Mouse (Mus musculus) thymus, postnatal 14 days (tissue): Measurements from ENCODE around the gene Keap1.
"Not testable (repeated sequence)": the region's sequence is repeated elsewhere in the genome, so short reads cannot be mapped to it uniquely, and the experiment has no call there.

Experiments used
- DNase-seq: peaks from one replicate; pipeline ENCODE4 v3.0.0; 2021

Gene Keap1

DNA sequence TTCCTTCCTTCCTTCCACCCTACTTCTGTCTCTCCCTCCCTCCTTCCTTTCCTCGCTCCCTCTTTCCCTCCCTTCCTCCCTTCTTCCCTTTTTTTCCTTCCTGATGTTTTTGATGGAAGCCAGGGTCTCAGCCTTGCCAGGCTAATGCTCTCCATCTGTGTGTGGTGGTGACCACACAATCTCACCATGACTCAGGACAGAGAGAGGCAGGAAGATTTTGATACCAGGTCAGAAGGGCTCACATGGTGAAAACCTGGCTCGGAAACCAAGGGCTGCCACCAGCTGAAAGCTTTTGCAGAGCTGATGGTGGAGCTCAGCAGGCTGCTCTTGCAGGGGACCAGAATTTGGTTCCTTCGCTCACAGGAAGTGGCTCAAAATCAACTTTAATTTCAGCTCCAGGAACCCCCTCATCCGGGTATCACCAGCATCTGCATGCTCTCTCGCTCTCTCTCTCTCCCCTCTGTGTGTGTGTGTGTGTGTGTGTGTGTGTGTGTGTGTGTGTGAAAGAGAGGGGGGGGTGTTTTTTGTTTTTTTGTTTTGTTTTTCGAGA, 21.4 kb upstream of the Keap1 start:
- no peak for DNase-seq

GRCm38 (mm10) chr9:21256349-21256748, 17.2 kb upstream of the Keap1 start:
- not testable (repeated sequence) for DNase-seq

DNA sequence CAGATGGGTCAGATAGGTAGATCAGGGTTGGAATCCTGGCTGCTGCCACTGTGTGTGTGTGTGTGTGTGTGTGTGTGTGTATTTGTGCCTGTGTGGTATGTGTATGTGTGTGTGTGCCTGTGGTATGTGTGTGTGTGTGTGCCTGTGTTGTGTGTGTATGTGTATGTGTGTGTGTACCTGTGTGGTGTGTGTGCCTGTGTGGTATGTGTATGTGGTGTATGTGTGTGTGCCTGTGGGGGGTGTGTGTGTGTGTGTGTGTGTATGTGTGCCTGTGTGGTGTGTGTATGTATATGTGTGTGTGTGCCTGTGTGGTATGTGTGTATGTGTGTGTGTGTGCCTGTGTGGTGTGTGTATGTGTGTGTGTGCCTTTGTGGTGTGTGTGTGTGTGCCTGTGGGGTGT, 15.5 kb upstream of the Keap1 start:
- no peak for DNase-seq

DNA sequence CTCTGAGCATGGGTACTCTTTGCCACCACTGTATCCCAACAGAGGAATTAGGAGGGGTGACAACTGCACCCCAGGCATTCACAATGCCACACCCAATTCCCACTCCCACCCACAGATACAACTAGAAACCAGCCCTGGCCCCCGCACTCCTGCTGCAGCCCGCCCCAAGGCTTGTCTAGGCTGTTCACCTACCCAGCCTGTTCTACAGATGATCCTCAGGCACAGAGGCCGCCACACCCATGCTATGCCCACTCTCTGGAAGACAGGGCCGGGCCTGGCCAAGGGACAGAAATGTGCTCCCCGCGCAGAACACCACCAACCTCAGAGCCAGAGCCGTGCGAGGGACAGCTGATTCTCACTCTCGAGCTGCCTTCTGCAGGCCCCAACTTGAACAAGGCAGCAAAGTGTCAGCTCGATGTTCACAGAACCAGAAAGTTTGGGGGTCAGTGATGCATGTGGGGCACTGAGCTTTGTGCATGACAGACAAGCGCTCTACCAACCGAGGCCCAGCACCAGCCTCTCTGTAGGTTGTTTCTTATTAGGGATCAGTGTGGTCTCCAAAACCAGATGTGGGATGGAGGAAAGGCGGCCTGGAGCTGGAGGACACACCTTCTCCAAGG, 12.1 kb upstream of the Keap1 start:
- DNase-seq: no peak

DNA sequence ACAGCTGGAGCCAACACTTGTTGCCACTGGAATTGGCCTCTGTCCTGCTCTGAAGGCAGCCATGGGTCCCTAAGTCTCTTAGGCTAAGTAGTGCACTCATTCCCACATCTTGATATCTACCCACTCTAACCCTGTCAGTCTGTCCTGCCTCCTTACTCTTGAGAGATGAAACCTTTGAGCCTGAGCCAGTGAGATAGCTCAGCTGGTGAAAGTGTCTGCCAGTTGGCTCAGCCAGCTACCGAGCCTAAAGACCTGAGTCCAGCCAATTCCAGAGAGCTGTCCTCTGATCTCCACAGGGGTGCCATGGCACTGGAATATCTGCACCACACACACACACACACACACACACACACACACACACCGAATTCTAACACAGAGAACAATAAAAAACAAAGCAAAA, 11.3 kb upstream of the Keap1 start:
- DNase-seq: no peak

DNA sequence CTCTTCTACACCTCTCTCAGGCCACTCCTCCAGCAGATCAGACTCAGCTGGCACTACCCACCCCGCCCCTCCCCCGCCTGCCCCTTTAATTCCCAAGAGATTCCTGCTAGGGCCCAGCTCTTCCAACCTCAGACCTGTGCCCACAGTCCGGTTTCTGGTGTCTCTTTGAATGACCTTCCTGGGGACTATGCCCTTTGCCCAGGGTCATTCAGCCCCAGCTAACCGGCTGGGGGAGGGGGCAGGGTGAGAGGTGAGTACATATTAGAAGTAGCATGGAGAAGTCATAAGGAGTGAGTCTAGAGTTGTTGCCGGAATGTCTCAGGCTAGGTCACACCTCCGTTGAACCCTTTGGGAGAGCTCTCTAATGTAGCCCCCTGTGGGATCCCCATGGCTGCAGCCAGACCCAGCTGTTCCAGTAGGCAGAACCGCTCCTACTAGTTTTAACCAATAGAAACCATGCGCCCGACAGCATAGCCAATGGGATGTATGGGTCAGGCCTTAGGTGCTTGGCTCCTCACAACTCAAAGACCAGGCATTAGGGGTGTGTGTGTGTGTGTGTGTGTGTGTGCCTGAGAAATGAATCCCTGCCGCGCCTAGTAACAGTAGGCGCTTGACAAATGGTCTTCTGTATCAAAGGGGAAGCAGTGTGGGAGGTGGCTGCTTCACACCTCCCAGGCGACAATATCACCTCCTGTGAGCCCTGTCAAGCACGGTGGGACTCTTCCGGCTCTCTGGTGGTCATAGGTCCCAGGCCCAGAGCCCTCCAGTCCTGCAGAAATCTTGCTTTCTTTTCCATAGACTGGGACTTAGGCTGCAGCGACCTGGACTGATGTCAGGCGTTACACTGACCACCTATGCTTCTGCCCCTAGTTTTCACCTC, 10.7 kb upstream of the Keap1 start:
- DNase-seq: no peak

DNA sequence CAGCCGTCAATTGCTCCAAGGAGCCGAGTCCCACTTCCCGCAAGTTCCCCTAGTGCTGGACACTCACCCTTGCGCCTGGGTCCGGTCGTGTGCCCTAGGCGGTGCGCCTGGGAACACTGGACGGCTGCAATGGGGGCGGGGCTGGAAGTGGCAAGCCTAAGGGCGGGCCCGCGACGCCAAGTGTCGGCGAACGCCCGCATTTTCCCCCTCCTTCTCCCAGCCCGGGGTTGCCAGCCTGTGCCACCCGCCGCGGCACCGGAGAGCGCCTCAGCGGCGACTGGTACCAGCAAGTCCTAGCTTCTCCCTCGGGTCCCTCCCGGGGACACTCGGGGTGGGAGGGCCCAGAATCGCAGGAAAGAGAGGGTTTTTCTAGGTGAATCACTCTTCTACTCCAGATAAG, 9.2 kb upstream of the Keap1 start, which contains the start of gene S1pr5:
TSS of gene S1pr5 (minus strand) at position 118 of the 400 bp plus-strand sequence.
- DNase-seq: no peak

DNA sequence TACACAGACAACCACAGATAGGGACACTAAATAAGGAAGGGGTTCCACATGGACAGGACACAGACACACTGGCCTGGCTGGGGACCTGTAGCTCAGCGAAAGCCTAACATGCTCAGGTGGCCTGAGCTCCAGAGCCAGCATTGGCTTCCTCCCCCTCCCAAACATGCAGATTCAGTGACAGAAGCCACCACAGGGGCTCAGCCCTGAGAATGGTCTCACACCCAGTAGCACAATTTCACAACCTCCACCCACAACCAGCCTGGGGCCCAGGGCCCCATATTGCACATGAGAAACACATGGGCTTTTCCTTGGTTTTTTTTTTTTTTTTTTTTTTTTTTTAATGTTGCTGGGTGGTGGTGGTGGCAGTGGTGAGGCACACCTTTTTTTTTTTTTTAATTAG, 7.2 kb upstream of the Keap1 start:
- DNase-seq: no peak

- DNase-seq: no peak
Measured at GRCm38 (mm10) chr9:21245113-21245487, 5.9 kb upstream of the Keap1 start.

GRCm38 (mm10) chr9:21244428-21245112, 5.4 kb upstream of the Keap1 start:
- no peak for DNase-seq

DNA sequence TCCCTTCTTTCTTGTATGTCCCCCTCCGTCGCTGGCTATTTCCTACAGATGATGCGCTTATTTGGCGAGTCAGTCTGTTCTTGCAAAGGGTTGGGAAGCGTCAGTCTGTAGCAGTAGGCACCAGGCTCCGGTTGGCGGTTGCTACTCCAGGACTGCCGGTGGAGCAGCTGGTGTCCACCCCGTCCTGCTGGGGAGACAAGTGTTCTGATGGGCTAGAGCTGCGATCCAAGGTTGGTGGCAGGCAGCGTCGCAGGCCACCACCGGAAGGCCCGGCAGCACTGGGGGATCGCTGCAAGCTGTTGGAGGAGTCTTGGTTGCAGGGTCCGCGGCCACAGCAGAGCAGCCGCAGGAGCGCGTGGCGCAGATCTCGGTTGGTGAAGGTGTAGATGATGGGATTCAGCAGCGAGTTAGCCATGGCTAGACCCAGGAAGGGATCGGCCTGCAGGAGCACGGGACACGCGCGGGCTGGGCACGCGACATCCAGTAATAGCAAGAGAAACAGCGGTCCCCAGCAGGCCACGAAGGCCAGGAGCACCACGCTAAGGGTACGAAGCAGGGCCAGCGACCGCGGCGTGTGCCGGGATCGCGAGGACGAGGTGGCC, 4.8 kb upstream of the Keap1 start:
- no peak for DNase-seq

DNA sequence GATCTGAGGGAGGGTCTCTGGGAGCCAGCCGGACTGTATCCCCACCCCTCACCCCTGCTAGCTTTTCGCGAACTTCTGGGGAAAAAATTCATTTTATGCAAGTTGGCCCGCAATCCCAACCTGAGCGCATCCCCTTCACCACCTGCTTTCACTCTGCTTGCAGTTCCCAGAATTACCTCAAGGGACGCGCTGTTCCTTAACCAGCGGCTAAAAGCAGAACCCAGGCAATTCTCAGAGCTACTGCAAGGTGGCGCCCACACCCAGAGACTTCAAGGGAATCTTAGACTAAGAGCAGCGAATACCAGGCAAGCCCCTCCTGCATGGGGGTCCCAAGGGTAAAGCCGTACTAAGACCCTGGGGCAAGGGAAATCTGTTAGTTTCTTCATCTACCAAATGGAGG, 2.2 kb upstream of the Keap1 start:
- peak; percentile 91 for DNase-seq

- DNase-seq: no peak
Measured at GRCm38 (mm10) chr9:21239465-21239848, 296 bp upstream of the Keap1 start.

GRCm38 (mm10) chr9:21238004-21238732, 993 bp downstream of the Keap1 start:
- no peak for DNase-seq

DNA sequence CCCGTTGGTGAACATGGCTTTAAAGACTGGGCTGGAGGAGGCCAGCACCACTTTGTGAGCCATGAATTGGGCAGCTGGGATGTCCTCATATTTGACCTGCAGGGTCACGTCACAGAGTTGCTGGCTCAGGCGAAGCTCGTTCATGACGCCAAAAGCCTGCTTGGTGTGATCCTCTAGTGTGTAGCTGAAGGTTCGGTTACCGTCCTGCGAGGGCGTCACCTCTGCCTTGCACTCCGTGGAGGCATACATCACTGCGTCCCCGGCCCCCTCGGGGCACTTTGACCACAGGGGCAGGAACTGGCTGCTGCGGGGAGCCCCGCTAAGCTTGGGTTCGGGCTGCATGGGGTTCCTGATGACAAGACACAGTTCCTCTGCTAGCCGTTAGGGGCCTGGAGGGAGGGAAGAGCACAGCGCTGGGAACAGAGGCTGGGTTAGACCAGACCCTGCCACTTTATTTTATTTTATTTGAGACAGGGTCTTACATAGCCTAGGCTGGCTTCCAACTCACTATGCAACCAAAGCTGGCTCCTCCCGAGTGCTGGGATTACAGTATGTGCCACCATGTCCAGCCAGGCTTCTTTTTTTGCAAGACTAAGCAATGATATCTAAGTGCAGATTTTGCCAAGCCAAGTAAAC, 1.7 kb downstream of the Keap1 start:
- peak; percentile 64 for DNase-seq

DNA sequence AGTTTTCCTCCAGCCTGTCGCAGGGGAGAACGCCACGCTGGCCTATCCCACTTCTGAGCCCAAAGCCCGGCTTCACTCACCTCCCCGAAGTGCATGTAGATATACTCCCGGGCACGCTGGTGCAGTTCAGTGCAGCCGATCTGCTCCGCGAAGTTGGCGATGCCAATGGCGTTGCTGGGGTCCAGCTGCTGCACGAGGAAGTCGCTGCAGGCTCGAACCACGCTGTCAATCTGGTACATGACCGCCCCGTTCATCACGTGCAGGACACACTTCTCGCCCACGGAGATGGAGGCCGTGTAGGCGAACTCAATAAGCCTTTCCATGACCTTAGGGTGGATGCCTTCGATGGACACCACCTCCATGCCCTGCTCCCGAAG, 2.2 kb downstream of the Keap1 start:
- no peak for DNase-seq

DNA sequence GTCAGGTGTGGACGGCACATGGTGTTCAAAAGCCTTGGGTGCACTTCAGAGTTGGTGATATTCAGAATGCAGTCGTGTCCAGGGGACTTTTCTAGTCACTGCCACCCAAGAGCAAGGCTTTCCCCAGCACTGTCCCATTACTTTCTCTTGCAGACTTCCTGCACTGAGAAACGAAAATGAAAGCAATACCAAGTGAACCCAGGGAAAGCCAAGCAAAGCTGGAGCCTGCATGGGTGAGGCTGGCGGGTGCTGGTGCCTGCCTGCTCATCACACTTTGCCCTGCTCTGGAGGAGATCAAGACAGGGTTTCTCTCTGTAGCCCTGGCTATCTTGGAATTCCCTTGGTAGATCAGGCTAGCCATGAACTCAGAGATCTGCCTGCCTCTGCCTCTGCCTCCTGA, 3.8 kb downstream of the Keap1 start:
- peak; percentile 33 for DNase-seq

DNA sequence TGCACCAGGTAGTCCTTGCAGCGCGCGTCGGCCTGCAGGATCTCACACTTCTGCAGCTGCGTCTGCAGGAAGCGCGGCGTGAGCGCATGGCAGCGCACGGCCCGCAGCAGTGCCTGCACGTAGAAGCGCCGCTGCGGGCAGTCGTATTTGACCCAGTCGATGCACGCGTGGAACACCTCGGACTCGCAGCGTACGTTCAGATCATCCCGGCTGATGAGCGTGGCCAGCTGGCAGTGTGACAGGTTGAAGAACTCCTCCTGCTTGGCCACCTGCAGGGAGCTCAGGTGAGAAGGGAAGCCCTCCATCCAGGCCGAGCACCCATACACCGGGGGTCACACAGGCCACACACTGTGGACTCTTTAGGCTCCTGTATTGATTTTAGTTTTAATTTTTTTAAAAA, 5.4 kb downstream of the Keap1 start:
- DNase-seq: no peak

- no peak for DNase-seq
Measured at GRCm38 (mm10) chr9:21233366-21233765, 5.8 kb downstream of the Keap1 start.

- DNase-seq: no peak
Measured at GRCm38 (mm10) chr9:21232867-21233266, 6.3 kb downstream of the Keap1 start.

DNA sequence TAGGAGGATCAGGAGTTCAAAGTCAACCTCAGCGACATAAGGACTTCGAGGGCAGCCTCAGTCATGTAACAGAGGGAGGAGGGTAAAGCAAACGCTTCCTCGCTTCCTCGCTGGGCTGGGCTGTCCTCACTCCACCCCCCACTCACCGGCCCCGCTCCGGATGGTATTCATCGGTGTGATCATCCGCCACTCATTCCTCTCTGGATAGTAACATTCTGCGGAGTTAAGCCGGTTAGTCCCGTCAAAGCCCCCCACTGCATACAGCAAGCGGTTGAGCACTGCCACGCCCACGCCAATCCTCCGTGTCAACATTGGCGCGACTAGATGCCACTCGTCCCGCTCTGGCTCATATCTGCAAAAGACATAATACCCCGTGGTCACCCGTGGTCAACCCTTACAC, 7.6 kb downstream of the Keap1 start:
- no peak for DNase-seq

DNA sequence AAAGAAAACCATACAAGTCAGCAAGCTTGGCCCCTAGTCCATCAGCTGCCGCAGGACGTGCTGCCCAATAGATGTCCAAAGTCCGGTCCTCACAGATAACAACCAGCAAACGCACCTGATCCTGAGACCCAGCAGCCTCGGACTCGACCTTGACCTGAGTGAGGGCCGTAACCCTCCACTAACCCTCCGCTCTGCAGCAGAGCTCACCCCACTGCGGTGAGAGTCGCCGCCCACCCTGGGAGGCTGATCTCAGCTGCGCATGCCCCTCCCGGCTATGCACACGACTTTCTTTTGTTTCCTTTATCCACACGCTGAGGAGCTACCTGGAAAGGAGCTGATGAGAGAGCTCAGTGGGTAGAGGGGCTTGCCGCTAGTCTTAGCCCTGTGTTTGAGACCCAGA, 11.8 kb downstream of the Keap1 start:
- DNase-seq: peak; percentile 58
